Mouse (Mus musculus) T-helper 2 cell (primary cell): ENCODE data around the gene Adm2.

Experiments
- in situ Hi-C: fragments of 300-600 bp; cut with MboI, MseI; formaldehyde crosslinking; loops from one replicate; pipeline ENCODE4 v1.15.1; 2025; ENCODE audit warnings: high pct_unique_total_duplicates

Adm2 gene

GRCm38 (mm10) chr15:89354455-89354854 lies 31.9 kb downstream of the Adm2 start:
- in situ Hi-C loops = loop anchor here (10.0 to 25.0 kb wide), 2 partner anchors 490 to 617 kb away; partner anchors contain the start of genes Brd1 and Pim3

GRCm38 (mm10) chr15:89355241-89356187 lies 33.0 kb downstream of the Adm2 start, which contains the start of the genes Lmf2 and Ncaph2:
Gene Lmf2 (minus strand): TSS chr15:89355659.
Gene Ncaph2 (plus strand): TSS chr15:89355719.
- in situ Hi-C loops = loop anchor here (10.0 to 25.0 kb wide), 2 partner anchors 491 to 618 kb away; partner anchors contain the start of genes Brd1 and Pim3

- in situ Hi-C loops = loop anchor here (10.0 to 25.0 kb wide), 2 partner anchors 492 to 619 kb away; partner anchors contain the start of genes Brd1 and Pim3
These were observed 33.9 kb downstream of the Adm2 start for GRCm38 (mm10) chr15:89356372-89356771.

GRCm38 (mm10) chr15:89358784-89359183 lies 36.3 kb downstream of the Adm2 start:
- in situ Hi-C loops = loop anchor here (10.0 to 25.0 kb wide), 2 partner anchors 494 to 621 kb away; partner anchors contain the start of genes Brd1 and Pim3

- in situ Hi-C loops = loop anchor here (10.0 to 25.0 kb wide), 2 partner anchors 626 to 862 kb away; partner anchors contain the start of genes Alg10b and Brd1
These were observed 40.5 kb downstream of the Adm2 start for GRCm38 (mm10) chr15:89363051-89363450.

- in situ Hi-C loops = loop anchor here (10.0 to 25.0 kb wide), 2 partner anchors 628 to 860 kb away; partner anchors contain the start of genes Alg10b and Brd1
These were observed 42.6 kb downstream of the Adm2 start for GRCm38 (mm10) chr15:89365141-89365551.

GRCm38 (mm10) chr15:89372068-89372467 lies 49.5 kb downstream of the Adm2 start:
- in situ Hi-C loops = loop anchor here (5.0 to 25.0 kb wide), 2 partner anchors 550 to 635 kb away; partner anchors contain the start of gene Brd1

GRCm38 (mm10) chr15:89372536-89372935 lies 50.0 kb downstream of the Adm2 start:
- in situ Hi-C loops = loop anchor here (5.0 to 25.0 kb wide), 2 partner anchors 550 to 635 kb away; partner anchors contain the start of gene Brd1

GRCm38 (mm10) chr15:89373027-89373761 lies 50.7 kb downstream of the Adm2 start:
- in situ Hi-C loops = loop anchor here (5.0 to 25.0 kb wide), 2 partner anchors 551 to 636 kb away; partner anchors contain the start of gene Brd1

GRCm38 (mm10) chr15:89373762-89374248 lies 51.3 kb downstream of the Adm2 start, which contains the start of gene Sco2:
Gene Sco2 (minus strand): TSS chr15:89373846.
- in situ Hi-C loops = loop anchor here (5.0 to 25.0 kb wide), 2 partner anchors 552 to 637 kb away; partner anchors contain the start of gene Brd1
